Mouse (Mus musculus) olfactory bulb, adult 2 months (tissue): Measurements from ENCODE around the gene Acpp. TPM values are rescaled to one million over a fixed set of nuclear protein-coding genes. Genes with fewer than 3 reads are reported as not detected.

Source experiments
- H3K27ac ChIP-seq: fragments of 200-500 bp; 2 replicates; pipeline ENCODE4 v1.5.1; 2012; ENCODE audit warnings: low read depth, low read length; ENCODE audit not compliant: insufficient read depth
- H3K4me1 ChIP-seq: fragments of 200-500 bp; 2 replicates; pipeline ENCODE4 v1.6.1; 2012; ENCODE audit warnings: low read length; ENCODE audit not compliant: control insufficient read depth, insufficient read depth
- H3K4me3 ChIP-seq: fragments of 200-500 bp; 2 replicates; pipeline ENCODE4 v1.5.1; 2012; ENCODE audit warnings: mild to moderate bottlenecking, low read depth, low read length, moderate library complexity; ENCODE audit not compliant: insufficient read depth
- CTCF ChIP-seq: fragments of 200-500 bp; IDR thresholded peaks from 2 replicates; pipeline ENCODE4 v1.5.1; 2012; ENCODE audit warnings: low read depth, mild to moderate bottlenecking, low read length, moderate library complexity; ENCODE audit not compliant: insufficient read depth
- POLR2A ChIP-seq: fragments of 200-500 bp; IDR thresholded peaks from 2 replicates; pipeline ENCODE4 v1.6.1; 2012; ENCODE audit warnings: mild to moderate bottlenecking, low read depth, low read length, moderate library complexity; ENCODE audit not compliant: insufficient read depth
- WGBS: fragments of 180-500 bp; shearing (Covaris S2); methylation state at CpG from one replicate; pipeline ENCODE4 v1.1.7; 2018; 5-methylcytosine and 5-hydroxymethylcytosine counted together
- polyA plus RNA-seq: library from polyadenylated mRNA; stranded (reverse); fragments of >200 nt; gene quantifications from 2 replicates; pipeline ENCODE4 v1.2.4, GENCODE M21; 2012; ENCODE audit warnings: low replicate concordance; ENCODE audit not compliant: missing spikeins, insufficient read depth, insufficient read length

Gene Acpp
- polyA plus RNA-seq, 1 experiment: not detected

GRCm38 (mm10) chr9:104306734-104307133, 30.8 kb downstream of the Acpp start:
- 19% methylated on average over 6 of the region's 6 CpGs for WGBS
- H3K27ac ChIP-seq: no peak overlapping the region
- no peaks in the 10 kb centered on the region for H3K4me1 ChIP-seq
- TF ChIP-seq CTCF: no peak
- no peak for TF ChIP-seq POLR2A
- H3K4me3 ChIP-seq: no peak overlapping the region

GRCm38 (mm10) chr9:104305333-104306111, 32.0 kb downstream of the Acpp start:
- H3K4me3 ChIP-seq: no peak overlapping the region
- 90% methylated on average over 6 of the region's 6 CpGs for WGBS
- no peak overlapping the region for H3K27ac ChIP-seq
- TF ChIP-seq CTCF (no peak), POLR2A (no peak)
- H3K4me1 ChIP-seq: peaks cover 2% of the 10 kb centered on the region; the same call in 1 of the 2 replicates

- WGBS: 79% methylated on average over 10 of the region's 10 CpGs
- TF ChIP-seq CTCF (no peak), POLR2A (no peak)
- Histone ChIP-seq H3K27ac (no peak overlapping the region), H3K4me1 (peaks cover 2% of the 10 kb centered on the region; the same call in 1 of the 2 replicates), H3K4me3 (no peak overlapping the region)
Measured at GRCm38 (mm10) chr9:104304800-104305199, 32.7 kb downstream of the Acpp start.

- Histone ChIP-seq H3K27ac (no peak overlapping the region), H3K4me3 (no peak overlapping the region), H3K4me1 (peaks cover 2% of the 10 kb centered on the region; the same call in 1 of the 2 replicates)
- WGBS: 76% methylated on average over 4 of the region's 4 CpGs
- TF ChIP-seq POLR2A (no peak), CTCF (no peak)
Measured at GRCm38 (mm10) chr9:104304376-104304775, 33.2 kb downstream of the Acpp start.

- Histone ChIP-seq H3K27ac (no peak overlapping the region), H3K4me3 (no peak overlapping the region), H3K4me1 (peaks cover 2% of the 10 kb centered on the region; the same call in 1 of the 2 replicates)
- 77% methylated on average over 12 of the region's 12 CpGs for WGBS
- TF ChIP-seq CTCF: no peak
- no peak for TF ChIP-seq POLR2A
Measured at GRCm38 (mm10) chr9:104300569-104300968, 37.0 kb downstream of the Acpp start.

- TF ChIP-seq CTCF: no peak
- TF ChIP-seq POLR2A: no peak
- peaks cover 2% of the 10 kb centered on the region; the same call in 1 of the 2 replicates for H3K4me1 ChIP-seq
- no peak overlapping the region for H3K4me3 ChIP-seq
- 79% methylated on average over 3 of the region's 3 CpGs for WGBS
- H3K27ac ChIP-seq: no peak overlapping the region
Measured at GRCm38 (mm10) chr9:104297041-104297440, 40.5 kb downstream of the Acpp start.

- 78% methylated on average over 6 of the region's 6 CpGs for WGBS
- H3K4me3 ChIP-seq: no peak overlapping the region
- H3K27ac ChIP-seq: no peak overlapping the region
- no peak for TF ChIP-seq POLR2A
- no peak for TF ChIP-seq CTCF
- no peaks in the 10 kb centered on the region for H3K4me1 ChIP-seq
Measured at GRCm38 (mm10) chr9:104284934-104285333, 52.6 kb downstream of the Acpp start.

- Histone ChIP-seq H3K4me1 (no peaks in the 10 kb centered on the region), H3K27ac (no peak overlapping the region), H3K4me3 (no peak overlapping the region)
- TF ChIP-seq POLR2A (no peak), CTCF (no peak)
- 45% methylated on average over 8 of the region's 8 CpGs for WGBS
Measured at GRCm38 (mm10) chr9:104282536-104282935, 55.0 kb downstream of the Acpp start.

GRCm38 (mm10) chr9:104281737-104282136, 55.8 kb downstream of the Acpp start:
- WGBS: 82% methylated on average over 5 of the region's 5 CpGs
- H3K4me1 ChIP-seq: no peaks in the 10 kb centered on the region
- no peak overlapping the region for H3K4me3 ChIP-seq
- TF ChIP-seq POLR2A: no peak
- no peak for TF ChIP-seq CTCF
- H3K27ac ChIP-seq: no peak overlapping the region
